Mouse (Mus musculus) retina, embryonic 14.5 days (tissue): Measurements from ENCODE around the gene Foxo3.

Experiments
- DNase-seq: peaks from one replicate; pipeline ENCODE4 v3.0.0-alpha.2; 2015; ENCODE audit warnings: low spot score

The Foxo3 gene

DNA sequence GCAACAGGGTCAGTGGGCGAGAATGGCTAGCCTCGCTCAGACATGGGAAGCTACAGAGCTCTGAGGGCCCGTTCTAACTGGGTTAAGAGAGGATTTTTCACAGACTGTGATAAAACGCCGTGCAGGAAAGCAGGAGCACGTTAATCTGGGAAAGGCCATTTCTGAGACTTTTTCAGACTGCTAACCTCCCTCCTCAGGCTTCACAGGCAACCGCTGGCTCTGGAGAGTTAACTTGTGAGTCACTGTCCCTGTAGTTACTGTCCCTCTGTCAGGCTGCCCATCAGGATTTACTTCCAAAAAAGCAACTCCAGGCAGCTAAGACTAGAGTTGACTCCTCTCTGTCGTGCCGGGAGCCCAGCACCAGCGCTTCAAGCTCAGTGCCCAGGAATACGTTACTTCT is 54.6 kb downstream of the Foxo3 start:
- DNase-seq: no peak

DNA sequence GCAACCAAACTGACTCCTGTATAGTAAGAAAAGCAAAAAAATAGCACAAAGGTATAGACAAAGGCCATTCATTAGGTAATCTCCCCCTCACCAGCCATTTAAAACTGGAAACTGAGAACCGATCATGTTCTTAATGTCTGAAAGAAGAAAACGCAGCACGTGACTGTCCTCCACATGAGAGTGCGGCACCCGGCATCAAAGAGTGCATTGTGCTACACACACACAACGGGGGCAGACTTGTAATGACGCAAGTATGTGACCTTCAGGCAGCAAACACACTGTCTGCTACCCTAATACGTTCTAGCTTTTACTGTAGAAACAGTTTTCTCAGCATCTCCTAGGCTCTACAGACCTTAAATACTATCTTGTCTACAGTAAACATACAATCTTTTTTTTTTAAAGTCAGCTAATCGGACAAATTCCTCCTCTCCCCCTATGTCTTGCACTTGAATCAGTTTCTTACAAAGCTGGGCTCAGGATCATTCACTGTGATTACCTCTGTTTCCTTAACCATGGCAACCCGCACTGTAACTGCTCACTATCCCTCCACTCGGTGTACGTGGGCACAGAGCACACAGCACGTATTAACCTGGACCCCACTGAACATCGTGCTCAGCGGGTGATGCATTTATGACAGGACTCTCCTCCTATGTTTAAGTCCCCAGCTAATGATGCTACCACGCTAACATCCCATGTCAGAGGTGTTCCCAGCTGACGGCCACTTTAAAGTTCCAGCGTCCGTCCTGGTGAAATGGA is 55.2 kb downstream of the Foxo3 start:
- no peak for DNase-seq

GRCm38 (mm10) chr10:42220418-42220952 is 56.1 kb downstream of the Foxo3 start:
- DNase-seq: no peak

DNA sequence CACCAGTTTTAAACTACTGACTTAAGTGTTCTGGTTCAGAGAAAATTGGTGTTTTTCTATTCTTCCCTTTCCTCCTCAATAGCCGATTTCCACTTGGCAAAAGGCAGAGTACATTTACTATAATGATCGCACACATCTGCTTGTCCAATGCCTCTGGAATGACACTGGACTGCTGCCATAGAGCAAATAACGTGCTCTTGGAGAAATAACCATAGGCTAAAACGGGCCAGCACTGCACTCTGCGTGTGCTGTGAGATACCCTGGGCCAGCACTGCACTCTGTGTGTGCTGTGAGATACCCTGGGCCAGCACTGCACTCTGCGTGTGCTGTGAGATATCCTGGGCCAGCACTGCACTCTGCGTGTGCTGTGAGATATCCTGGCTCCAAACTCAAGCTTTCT is 65.1 kb downstream of the Foxo3 start:
- DNase-seq: no peak

- DNase-seq: no peak
Measured at GRCm38 (mm10) chr10:42210641-42211040, 65.9 kb downstream of the Foxo3 start.

DNA sequence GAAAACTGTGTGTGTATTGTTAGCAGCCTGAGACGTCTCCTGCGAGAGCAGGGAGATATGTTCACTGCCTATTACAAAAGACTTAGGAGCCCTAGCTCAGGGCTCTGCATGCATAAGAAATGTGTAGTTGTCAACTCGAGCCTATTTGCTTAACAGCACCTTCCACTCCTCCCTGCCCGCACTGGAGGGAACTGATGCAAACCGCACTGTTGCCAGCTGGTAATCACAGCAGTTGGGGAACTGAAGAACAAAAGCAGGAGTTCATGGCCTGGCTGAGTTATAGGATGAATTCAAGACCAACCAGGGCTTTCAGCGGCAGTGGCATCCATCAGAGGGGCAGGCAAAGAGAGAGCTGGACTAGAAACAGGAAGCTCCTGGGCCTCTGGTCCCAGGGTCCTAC is 66.7 kb downstream of the Foxo3 start:
- no peak for DNase-seq

GRCm38 (mm10) chr10:42207612-42208011 is 68.9 kb downstream of the Foxo3 start:
- no peak for DNase-seq

- DNase-seq: no peak
Measured at GRCm38 (mm10) chr10:42204768-42205412, 71.7 kb downstream of the Foxo3 start.

DNA sequence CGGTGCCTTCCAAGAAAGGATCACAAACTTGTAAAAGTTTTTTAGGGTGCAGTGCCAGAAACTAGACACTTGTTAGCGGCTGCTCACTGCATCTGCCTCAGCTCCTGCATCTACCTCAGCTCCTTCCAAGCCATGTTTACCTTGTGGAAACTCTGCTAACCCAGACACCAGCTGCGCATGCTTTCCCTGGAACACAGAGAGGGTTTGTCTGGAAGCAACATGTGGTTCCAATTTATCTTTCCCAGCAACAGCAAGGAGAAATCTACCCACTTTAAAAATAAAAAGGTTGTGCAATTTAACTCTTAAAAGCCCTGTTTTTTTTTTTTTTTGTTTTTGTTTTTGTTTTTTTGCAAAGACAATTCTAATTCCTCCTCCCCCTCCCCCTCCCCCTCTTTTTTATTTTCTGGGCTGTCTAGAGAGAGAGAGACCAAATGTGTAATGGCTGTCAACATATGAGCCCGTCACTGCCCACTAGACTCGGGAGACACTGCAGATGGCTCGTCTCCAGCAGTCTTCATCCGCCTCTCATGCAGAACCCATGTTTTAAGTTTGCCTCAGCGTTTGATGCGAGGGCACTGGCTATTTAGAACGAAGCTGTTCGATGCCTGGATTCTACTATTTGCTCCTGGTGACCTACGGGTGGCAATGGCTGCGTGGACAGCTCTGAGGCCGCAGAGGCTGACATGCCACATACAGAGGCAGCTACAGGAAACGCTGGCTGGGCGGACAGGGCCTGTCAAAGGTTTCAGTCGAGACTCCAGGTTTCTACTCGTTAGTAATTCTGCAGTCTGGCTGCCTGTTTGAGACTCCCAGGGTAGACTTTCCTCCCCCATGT is 73.0 kb downstream of the Foxo3 start:
- DNase-seq: no peak

DNA sequence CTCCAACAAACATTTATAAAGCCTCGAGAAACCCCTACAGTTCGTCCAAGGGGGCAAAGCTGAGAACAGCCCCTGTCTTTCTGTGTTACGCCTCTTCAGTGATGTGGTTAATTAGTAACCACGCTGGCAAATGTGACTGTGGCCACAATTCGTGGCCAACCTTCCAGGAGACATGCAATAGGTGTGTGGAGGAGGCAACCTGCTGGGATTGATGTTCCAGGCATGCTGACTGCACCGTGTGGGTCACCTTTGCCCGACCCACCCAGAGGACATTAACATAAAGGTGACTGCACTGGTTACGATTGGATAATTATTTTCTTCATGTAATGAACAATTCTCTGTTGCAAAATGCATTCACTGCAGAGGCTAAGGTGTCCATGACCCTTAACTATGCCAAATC is 74.0 kb downstream of the Foxo3 start:
- no peak for DNase-seq

DNA sequence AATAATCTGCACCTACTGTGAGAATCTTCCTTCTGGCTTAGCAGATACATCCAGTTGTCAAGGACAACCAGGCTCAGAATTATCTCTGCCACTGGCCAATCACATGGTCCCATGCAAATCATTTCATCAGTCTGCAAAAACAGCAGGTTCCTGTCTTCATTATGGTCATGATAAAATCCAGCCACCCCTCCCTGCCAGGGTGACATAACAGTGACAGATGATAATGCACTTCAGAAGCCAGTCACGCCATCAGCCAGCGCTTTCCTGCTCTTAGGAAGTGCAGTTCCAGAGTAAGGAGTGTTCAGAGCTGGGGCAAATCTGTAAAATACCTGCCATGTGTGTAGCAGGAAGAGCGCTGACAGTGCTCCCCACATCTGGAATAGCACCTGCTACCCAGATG is 77.1 kb downstream of the Foxo3 start:
- DNase-seq: no peak

DNA sequence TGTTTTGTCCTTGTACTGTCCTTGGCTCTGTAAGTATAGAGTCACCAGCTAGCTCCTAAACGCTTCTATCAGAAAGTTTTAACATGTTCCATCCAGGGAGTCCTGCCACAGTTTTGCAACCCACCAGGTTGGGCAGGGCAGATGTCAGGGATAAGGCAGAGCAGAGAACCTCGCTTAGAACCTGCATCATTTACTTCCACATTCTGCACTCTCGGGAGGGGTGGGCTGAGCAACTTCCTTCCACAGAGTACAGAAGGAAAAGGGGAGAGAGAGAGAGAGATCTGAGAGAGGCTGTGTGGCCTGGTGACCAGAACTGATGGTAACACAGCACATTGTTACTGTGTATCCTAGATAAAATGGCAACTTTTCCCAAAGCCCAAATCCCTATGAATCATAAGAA is 77.9 kb downstream of the Foxo3 start:
- DNase-seq: no peak

GRCm38 (mm10) chr10:42194784-42195183 is 81.8 kb downstream of the Foxo3 start:
- DNase-seq: no peak

DNA sequence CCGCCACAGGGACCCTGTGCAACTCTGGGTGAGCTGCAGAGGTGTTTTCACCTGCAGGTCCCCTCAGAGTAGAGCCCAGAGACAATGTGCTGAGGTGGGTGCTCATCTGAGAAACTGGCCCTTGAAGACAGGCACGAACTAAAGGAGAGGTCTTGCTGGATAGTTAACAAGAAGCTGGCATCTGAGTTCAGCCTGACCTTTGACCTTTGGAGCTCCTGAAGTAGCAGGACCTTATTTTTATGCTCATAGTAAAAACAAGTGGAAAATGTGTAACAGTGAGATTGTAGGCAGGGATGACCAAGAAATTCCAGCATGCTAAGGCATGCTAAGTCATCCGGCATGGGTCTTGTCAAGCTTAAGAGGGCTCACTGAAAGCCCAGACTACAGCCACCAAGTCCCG is 82.6 kb downstream of the Foxo3 start:
- no peak for DNase-seq

DNA sequence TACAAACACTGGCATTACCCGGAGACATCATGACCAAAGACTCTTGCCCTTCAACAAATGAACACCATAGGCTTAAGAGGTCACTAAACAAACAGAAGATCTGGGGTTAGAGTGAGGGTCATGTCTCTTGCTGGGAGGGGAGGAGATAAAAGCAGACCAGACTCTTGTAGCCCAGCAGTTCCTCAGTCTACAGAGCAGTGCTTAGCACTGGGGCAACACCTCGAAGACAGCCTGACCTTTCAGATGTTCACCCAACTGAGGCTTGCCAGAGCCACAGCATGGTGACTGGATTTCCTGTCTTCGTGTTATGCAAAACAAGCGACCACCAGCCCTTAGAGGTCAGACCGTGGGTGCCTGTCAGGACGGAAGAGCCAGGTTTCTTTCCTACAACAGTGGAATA is 83.6 kb downstream of the Foxo3 start:
- no peak for DNase-seq

DNA sequence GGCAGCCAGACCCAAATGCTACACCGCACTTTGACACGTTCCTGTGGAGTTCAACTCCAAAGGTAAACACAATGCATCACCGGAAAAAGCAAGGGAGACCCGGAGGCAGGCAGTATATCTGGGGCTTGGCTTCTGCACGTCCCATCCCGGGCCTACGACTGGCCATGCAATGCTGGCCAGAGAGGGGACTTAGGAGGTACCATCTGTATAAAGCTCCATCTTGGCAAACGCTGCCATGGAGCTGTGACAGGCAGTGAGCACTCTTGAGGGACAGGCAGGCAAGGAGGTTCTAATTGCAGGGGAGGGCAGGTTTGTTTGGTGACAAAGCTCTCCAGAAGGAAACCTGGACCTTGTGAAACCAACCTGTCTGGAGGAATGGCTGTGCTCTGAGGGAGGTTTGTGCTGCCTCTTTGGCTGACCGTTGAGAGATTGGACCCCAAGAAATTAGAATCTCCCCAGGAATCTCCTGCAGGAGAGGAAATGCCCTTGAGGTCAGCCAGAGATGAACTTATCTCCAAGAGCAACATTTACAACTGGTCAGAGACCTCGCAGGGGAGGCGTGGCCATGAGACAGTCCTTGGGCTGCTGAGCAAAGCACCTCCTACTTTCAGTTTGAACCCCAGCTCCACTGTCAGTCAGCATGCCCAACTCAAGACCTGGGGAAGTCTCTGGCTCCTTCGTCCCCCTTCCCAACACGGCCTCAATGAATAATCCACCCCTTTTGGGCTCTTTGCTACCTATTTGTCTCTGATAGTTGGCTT is 86.7 kb downstream of the Foxo3 start:
- DNase-seq: no peak

GRCm38 (mm10) chr10:42189037-42189436 is 87.5 kb downstream of the Foxo3 start:
- no peak for DNase-seq

- DNase-seq: no peak
Measured at GRCm38 (mm10) chr10:42188091-42188490, 88.5 kb downstream of the Foxo3 start.

- DNase-seq: no peak
Measured at GRCm38 (mm10) chr10:42186941-42187401, 89.6 kb downstream of the Foxo3 start.

GRCm38 (mm10) chr10:42180333-42180732 is 96.2 kb downstream of the Foxo3 start:
- DNase-seq: no peak

DNA sequence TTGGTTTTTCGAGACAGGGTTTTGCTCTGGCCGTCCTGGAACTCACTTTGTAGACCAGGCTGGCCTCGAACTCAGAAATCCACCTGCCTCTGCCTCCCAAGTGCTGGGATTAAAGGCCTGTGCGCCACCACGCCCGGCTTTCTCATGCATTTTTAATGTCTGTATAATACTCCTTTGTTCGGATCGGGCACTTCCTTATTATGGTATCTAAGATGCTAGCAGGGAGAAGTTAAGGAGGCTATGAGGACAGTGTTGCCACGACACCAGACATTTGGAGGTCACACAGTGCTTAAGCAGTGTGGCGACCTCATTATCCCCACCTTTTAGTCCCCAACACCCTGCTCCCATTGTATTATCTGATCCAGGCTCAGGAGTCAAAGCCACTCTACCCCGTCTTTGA is 97.8 kb downstream of the Foxo3 start:
- no peak for DNase-seq
